Mouse (Mus musculus): ENCODE measurements around the gene Rbm4. TPM values are rescaled to one million over a fixed set of nuclear protein-coding genes. Genes with fewer than 3 reads are reported as not detected.

Rbm4 gene
- polyA plus RNA-seq, 1 experiment from 2014 or later, result 111 TPM

DNA sequence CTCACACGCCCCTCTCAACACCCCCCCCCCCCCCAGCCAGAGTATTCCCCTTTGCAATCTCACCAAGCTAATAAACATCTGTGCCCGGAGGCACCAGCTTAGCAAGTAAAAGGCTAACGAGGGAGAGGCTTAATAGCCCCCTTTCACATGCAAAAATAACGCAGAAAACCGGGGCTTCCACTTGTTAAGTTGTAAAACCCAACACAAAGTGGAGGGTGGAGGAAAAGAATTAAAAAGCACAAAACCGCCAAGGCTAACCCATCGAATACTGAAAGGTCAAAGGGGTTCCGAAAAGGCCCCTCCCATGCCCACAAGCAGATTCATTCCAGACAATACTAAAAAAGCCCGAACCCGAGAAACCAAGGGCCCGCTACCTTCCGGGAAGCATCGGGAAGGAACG is 16.6 kb upstream of the Rbm4 start:
- Histone ChIP-seq H3K4me2 (peak overlapping the region; percentile 84), H3K9ac (ENCODE audit: low read length) (peak overlapping the region; percentile 73), H3K27me3 (ENCODE audit: control insufficient read depth, insufficient read depth, low read length) (no peaks in the 10 kb centered on the region), H3K9me3 (ENCODE audit: control insufficient read depth, low read length) (no peaks in the 10 kb centered on the region), H3K4me3 (ENCODE audit: low read depth, low read length) (peak overlapping the region; percentile 90), H3K4me1 (ENCODE audit: control insufficient read depth, insufficient read depth, low read length) (peaks cover 17% of the 10 kb centered on the region), H3K27ac (ENCODE audit: low read depth, low read length) (no peak overlapping the region), H3K36me3 (ENCODE audit: control insufficient read depth, insufficient read depth, low read length) (no peaks in the 10 kb centered on the region)
- DNase-seq (ENCODE audit: low spot score, missing footprints), result no peak
- 0% methylated on average over 14 of the region's 14 CpGs for WGBS
- no peak for ATAC-seq (ENCODE audit: low FRiP score)

GRCm38 (mm10) chr19:4803283-4803682 is 9.6 kb upstream of the Rbm4 start:
- no peak overlapping the region for H3K9ac ChIP-seq (ENCODE audit: low read length)
- ATAC-seq (ENCODE audit: low FRiP score) (no peak), DNase-seq (ENCODE audit: low spot score, missing footprints) (no peak)
- no peak overlapping the region for H3K4me2 ChIP-seq
- H3K36me3 ChIP-seq (ENCODE audit: control insufficient read depth, insufficient read depth, low read length), result peaks cover 29% of the 10 kb centered on the region
- H3K27ac ChIP-seq (ENCODE audit: low read depth, low read length), result no peak overlapping the region
- H3K4me1 ChIP-seq (ENCODE audit: control insufficient read depth, insufficient read depth, low read length), result peaks cover under 1% of the 10 kb centered on the region; the same call in 1 of the 2 replicates
- WGBS, result 86% methylated on average over 10 of the region's 10 CpGs
- H3K9me3 ChIP-seq (ENCODE audit: control insufficient read depth, low read length), result no peaks in the 10 kb centered on the region
- no peaks in the 10 kb centered on the region for H3K27me3 ChIP-seq (ENCODE audit: control insufficient read depth, insufficient read depth, low read length)
- H3K4me3 ChIP-seq (ENCODE audit: low read depth, low read length), result no peak overlapping the region

- Histone ChIP-seq H3K4me2 (no peak overlapping the region), H3K9me3 (ENCODE audit: control insufficient read depth, low read length) (no peaks in the 10 kb centered on the region), H3K4me1 (ENCODE audit: control insufficient read depth, insufficient read depth, low read length) (no peaks in the 10 kb centered on the region), H3K27me3 (ENCODE audit: control insufficient read depth, insufficient read depth, low read length) (no peaks in the 10 kb centered on the region), H3K4me3 (ENCODE audit: low read depth, low read length) (no peak overlapping the region), H3K36me3 (ENCODE audit: control insufficient read depth, insufficient read depth, low read length) (peaks cover 29% of the 10 kb centered on the region), H3K27ac (ENCODE audit: low read depth, low read length) (no peak overlapping the region), H3K9ac (ENCODE audit: low read length) (no peak overlapping the region)
- DNase-seq (ENCODE audit: low spot score, missing footprints) (no peak), ATAC-seq (ENCODE audit: low FRiP score) (no peak)
- WGBS, result 93% methylated on average over 7 of the region's 7 CpGs
Measured at GRCm38 (mm10) chr19:4802691-4803091, 9.0 kb upstream of the Rbm4 start.

DNA sequence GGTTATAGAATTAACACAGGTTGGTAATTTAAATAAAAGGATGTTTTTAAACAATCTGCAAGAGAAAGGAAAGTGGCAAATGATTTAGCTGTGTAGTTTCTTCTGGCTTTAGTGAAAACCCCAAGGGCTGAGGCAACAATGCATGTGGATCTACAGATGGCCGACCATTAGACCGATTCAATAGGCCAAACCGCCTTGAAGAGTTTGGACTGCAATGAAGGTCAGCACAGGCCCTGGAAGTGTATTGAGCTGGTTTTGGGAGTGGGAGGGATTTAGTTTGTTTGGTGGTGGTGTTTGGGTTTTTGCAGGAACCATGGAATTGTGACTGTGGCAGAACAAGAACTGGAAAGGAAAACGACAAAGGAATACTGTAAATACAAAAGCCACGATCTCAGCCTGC is 5.4 kb upstream of the Rbm4 start:
- Histone ChIP-seq H3K4me1 (ENCODE audit: control insufficient read depth, insufficient read depth, low read length) (peaks cover 4% of the 10 kb centered on the region), H3K27me3 (ENCODE audit: control insufficient read depth, insufficient read depth, low read length) (no peaks in the 10 kb centered on the region), H3K9me3 (ENCODE audit: control insufficient read depth, low read length) (no peaks in the 10 kb centered on the region), H3K4me2 (no peak overlapping the region), H3K36me3 (ENCODE audit: control insufficient read depth, insufficient read depth, low read length) (peaks cover 29% of the 10 kb centered on the region), H3K9ac (ENCODE audit: low read length) (no peak overlapping the region), H3K4me3 (ENCODE audit: low read depth, low read length) (no peak overlapping the region), H3K27ac (ENCODE audit: low read depth, low read length) (no peak overlapping the region)
- ATAC-seq (ENCODE audit: low FRiP score) (no peak), DNase-seq (ENCODE audit: low spot score, missing footprints) (no peak)
- 94% methylated on average over 5 of the region's 5 CpGs for WGBS

GRCm38 (mm10) chr19:4797846-4798245 is 4.1 kb upstream of the Rbm4 start:
- H3K9me3 ChIP-seq (ENCODE audit: control insufficient read depth, low read length), result no peaks in the 10 kb centered on the region
- no peaks in the 10 kb centered on the region for H3K27me3 ChIP-seq (ENCODE audit: control insufficient read depth, insufficient read depth, low read length)
- no peak overlapping the region for H3K4me2 ChIP-seq
- H3K27ac ChIP-seq (ENCODE audit: low read depth, low read length), result no peak overlapping the region
- ATAC-seq (ENCODE audit: low FRiP score) (no peak), DNase-seq (ENCODE audit: low spot score, missing footprints) (no peak)
- no peak overlapping the region for H3K9ac ChIP-seq (ENCODE audit: low read length)
- H3K4me1 ChIP-seq (ENCODE audit: control insufficient read depth, insufficient read depth, low read length), result peaks cover 4% of the 10 kb centered on the region
- WGBS, result 97% methylated on average over 2 of the region's 2 CpGs
- peaks cover 20% of the 10 kb centered on the region for H3K36me3 ChIP-seq (ENCODE audit: control insufficient read depth, insufficient read depth, low read length)
- H3K4me3 ChIP-seq (ENCODE audit: low read depth, low read length), result no peak overlapping the region

DNA sequence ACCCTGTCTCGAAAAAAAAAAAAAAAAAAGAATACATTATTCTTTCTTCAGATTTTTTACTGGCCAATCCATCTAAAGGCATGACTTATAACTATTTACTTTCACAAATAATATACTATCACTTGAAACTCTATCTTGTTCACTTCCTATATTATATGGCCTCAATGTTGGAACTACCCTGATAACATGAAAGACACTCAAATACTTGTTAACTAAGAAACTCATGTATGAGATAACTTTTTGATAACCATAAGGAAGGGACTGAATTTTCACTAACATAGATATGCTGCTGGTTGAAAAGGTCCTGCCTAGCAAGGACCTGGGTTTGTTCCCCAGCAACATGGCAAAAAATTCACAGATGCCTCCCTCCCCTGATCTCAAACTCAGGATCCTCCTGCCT is 2.2 kb upstream of the Rbm4 start:
- Histone ChIP-seq H3K36me3 (ENCODE audit: control insufficient read depth, insufficient read depth, low read length) (peaks cover 16% of the 10 kb centered on the region), H3K27me3 (ENCODE audit: control insufficient read depth, insufficient read depth, low read length) (no peaks in the 10 kb centered on the region), H3K4me1 (ENCODE audit: control insufficient read depth, insufficient read depth, low read length) (peaks cover 12% of the 10 kb centered on the region), H3K27ac (ENCODE audit: low read depth, low read length) (no peak overlapping the region), H3K4me3 (ENCODE audit: low read depth, low read length) (no peak overlapping the region), H3K9ac (ENCODE audit: low read length) (no peak overlapping the region), H3K9me3 (ENCODE audit: control insufficient read depth, low read length) (no peaks in the 10 kb centered on the region), H3K4me2 (no peak overlapping the region)
- whole genome bisulfite sequencing, result 80% methylated on average over 1 of the region's 1 CpGs
- ATAC-seq (ENCODE audit: low FRiP score), result no peak
- no peak for DNase-seq (ENCODE audit: low spot score, missing footprints)

GRCm38 (mm10) chr19:4793281-4793830 is 345 bp downstream of the Rbm4 start:
- DNase-seq (ENCODE audit: low spot score, missing footprints) (peak; percentile 98), ATAC-seq (ENCODE audit: low FRiP score) (peak; percentile 31; the same call in 1 of the 2 replicates)
- WGBS, result 2% methylated on average over 16 of the region's 16 CpGs
- Histone ChIP-seq H3K9ac (ENCODE audit: low read length) (peak overlapping the region; percentile 80), H3K27me3 (ENCODE audit: control insufficient read depth, insufficient read depth, low read length) (no peaks in the 10 kb centered on the region), H3K4me2 (peak overlapping the region; percentile 73), H3K36me3 (ENCODE audit: control insufficient read depth, insufficient read depth, low read length) (peaks cover 8% of the 10 kb centered on the region), H3K9me3 (ENCODE audit: control insufficient read depth, low read length) (no peaks in the 10 kb centered on the region), H3K4me3 (ENCODE audit: low read depth, low read length) (peak overlapping the region; percentile 76), H3K4me1 (ENCODE audit: control insufficient read depth, insufficient read depth, low read length) (peaks cover 16% of the 10 kb centered on the region), H3K27ac (ENCODE audit: low read depth, low read length) (peak overlapping the region; percentile 42; the same call in 1 of the 2 replicates)

DNA sequence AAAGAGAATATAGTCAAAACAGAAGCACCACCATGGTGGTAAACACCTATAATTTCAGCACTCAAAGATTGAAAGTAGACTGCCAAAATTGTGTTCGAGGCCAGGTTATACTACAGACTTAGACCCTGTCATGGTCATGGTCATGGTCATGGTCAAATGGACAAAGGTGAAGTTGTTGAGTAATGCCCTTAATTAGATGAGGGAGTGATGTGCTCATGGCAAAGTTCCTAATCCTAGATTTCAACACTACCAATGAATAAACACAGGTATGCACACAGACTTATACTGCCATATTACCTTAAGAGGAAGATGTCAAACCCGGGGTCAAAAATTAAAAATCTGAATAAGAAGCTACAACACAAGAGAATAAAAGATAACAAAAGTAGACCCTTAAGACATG is 7.4 kb downstream of the Rbm4 start:
- 95% methylated on average over 2 of the region's 2 CpGs for WGBS
- no peaks in the 10 kb centered on the region for H3K9me3 ChIP-seq (ENCODE audit: control insufficient read depth, low read length)
- H3K4me2 ChIP-seq, result no peak overlapping the region
- ATAC-seq (ENCODE audit: low FRiP score) (no peak), DNase-seq (ENCODE audit: low spot score, missing footprints) (no peak)
- no peak overlapping the region for H3K27ac ChIP-seq (ENCODE audit: low read depth, low read length)
- H3K4me3 ChIP-seq (ENCODE audit: low read depth, low read length), result no peak overlapping the region
- H3K9ac ChIP-seq (ENCODE audit: low read length), result no peak overlapping the region
- H3K36me3 ChIP-seq (ENCODE audit: control insufficient read depth, insufficient read depth, low read length), result peaks cover 22% of the 10 kb centered on the region
- H3K4me1 ChIP-seq (ENCODE audit: control insufficient read depth, insufficient read depth, low read length), result peaks cover 6% of the 10 kb centered on the region
- H3K27me3 ChIP-seq (ENCODE audit: control insufficient read depth, insufficient read depth, low read length), result no peaks in the 10 kb centered on the region

GRCm38 (mm10) chr19:4785206-4785605 is 8.5 kb downstream of the Rbm4 start:
- no peak for ATAC-seq (ENCODE audit: low FRiP score)
- Histone ChIP-seq H3K4me1 (ENCODE audit: control insufficient read depth, insufficient read depth, low read length) (peaks cover 3% of the 10 kb centered on the region), H3K27ac (ENCODE audit: low read depth, low read length) (no peak overlapping the region), H3K36me3 (ENCODE audit: control insufficient read depth, insufficient read depth, low read length) (peaks cover 22% of the 10 kb centered on the region), H3K27me3 (ENCODE audit: control insufficient read depth, insufficient read depth, low read length) (no peaks in the 10 kb centered on the region), H3K4me2 (no peak overlapping the region), H3K4me3 (ENCODE audit: low read depth, low read length) (no peak overlapping the region), H3K9me3 (ENCODE audit: control insufficient read depth, low read length) (no peaks in the 10 kb centered on the region), H3K9ac (ENCODE audit: low read length) (no peak overlapping the region)
- DNase-seq (ENCODE audit: low spot score, missing footprints), result no peak
- 88% methylated on average over 7 of the region's 7 CpGs for WGBS

Measured in midbrain, embryonic 11.5 days (tissue).